Comparison of ENCODE assay signal across 21 mouse cellular contexts in the genomic region with DNA sequence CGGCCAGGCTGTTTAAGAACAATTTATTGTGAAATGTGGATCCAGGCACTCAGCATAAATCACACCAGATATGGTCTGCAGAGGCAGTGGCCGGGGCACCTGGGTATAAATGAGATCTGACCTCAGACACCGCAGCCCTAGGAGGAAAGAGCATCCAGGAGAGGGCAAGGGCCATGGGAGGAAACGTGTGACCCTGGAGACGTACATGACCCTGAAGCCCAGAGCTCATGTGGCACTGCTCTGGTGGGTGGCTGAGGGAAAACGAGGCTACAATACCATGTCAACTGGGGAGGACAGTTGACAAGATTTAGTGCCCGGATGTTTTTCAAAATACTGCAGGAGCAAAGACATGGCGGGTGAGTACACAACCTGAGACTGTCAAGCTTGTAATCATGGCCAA.
DNase-seq lines count a peak whose midpoint lies in the region; ATAC-seq lines count a peak whose summit lies in the region.
"Had no signal": no experiment of that assay in that cellular context is flagged by ENCODE, and none has a peak within 500 bp of the region (broad histone marks: within the 10 kb centered on the region; RNA-seq: fewer than 3 reads in every experiment).

No protein-coding gene starts in this region.

- H3K9ac ChIP-seq in kidney, embryonic 14.5 days (ENCODE audit: low read depth, low read length), result no peak overlapping the region
- no peak overlapping the region for H3K9ac ChIP-seq in kidney, embryonic 16.5 days (replicated peaks; ENCODE audit: low read length)
- H3K9ac ChIP-seq: embryonic facial prominence, embryonic 13.5 days; embryonic facial prominence, embryonic 15.5 days; forebrain, embryonic 12.5 days had no signal

- ATAC-seq in kidney, embryonic 14.5 days (ENCODE audit: low FRiP score, low TSS enrichment), result peak; percentile 67
- ATAC-seq in kidney, embryonic 16.5 days (ENCODE audit: low FRiP score, low TSS enrichment), result peak; percentile 55
- ATAC-seq: forebrain, embryonic 14.5 days; forebrain, embryonic 16.5 days had no signal

- no peak overlapping the region for H3K27ac ChIP-seq in kidney, embryonic 14.5 days (ENCODE audit: low read depth, low read length)
- H3K27ac ChIP-seq in kidney, embryonic 16.5 days (ENCODE audit: low read length), result no peak overlapping the region
- H3K27ac ChIP-seq: embryonic facial prominence, embryonic 13.5 days; embryonic facial prominence, embryonic 15.5 days; forebrain, embryonic 10.5 days; forebrain, embryonic 12.5 days had no signal

- DNase-seq in kidney, postnatal 36 days, result no peak
- no peak for DNase-seq in kidney, postnatal 4 days
- DNase-seq: adrenal gland, adult 2 months; adrenal gland, postnatal 10 days; adrenal gland, postnatal 25 days; cerebellum, adult 11 months; cerebellum, adult 18-20 months; cerebellum, adult 8-10 months; cerebellum, adult 9-11 months; cerebellum, postnatal 14 days; cerebellum, postnatal 36 days; embryo, embryonic 11 days had no signal

- no peak overlapping the region for H3K4me2 ChIP-seq in kidney, embryonic 14.5 days (replicated peaks; ENCODE audit: low read depth, low read length)
- H3K4me2 ChIP-seq in kidney, embryonic 16.5 days (replicated peaks; ENCODE audit: low read depth, low read length), result no peak overlapping the region
- H3K4me2 ChIP-seq: embryonic facial prominence, embryonic 13.5 days; embryonic facial prominence, embryonic 15.5 days; forebrain, embryonic 12.5 days had no signal

- H3K9me3 ChIP-seq in kidney, embryonic 14.5 days (ENCODE audit: control insufficient read depth, low read length), result 0 out of 2 replicates have a peak, but pooled peaks cover 4% of the 10 kb centered on the region
- H3K9me3 ChIP-seq in kidney, embryonic 16.5 days (ENCODE audit: low read length), result peaks cover 11% of the 10 kb centered on the region
- H3K9me3 ChIP-seq: embryonic facial prominence, embryonic 13.5 days; embryonic facial prominence, embryonic 15.5 days; forebrain, embryonic 10.5 days; forebrain, embryonic 12.5 days had no signal

- no peaks in the 10 kb centered on the region for H3K36me3 ChIP-seq in kidney, embryonic 14.5 days (ENCODE audit: control insufficient read depth, insufficient read depth, low read length)
- H3K36me3 ChIP-seq in kidney, embryonic 16.5 days (ENCODE audit: insufficient read depth, low read length), result no peaks in the 10 kb centered on the region
- H3K36me3 ChIP-seq: embryonic facial prominence, embryonic 13.5 days; embryonic facial prominence, embryonic 15.5 days; forebrain, embryonic 10.5 days; forebrain, embryonic 12.5 days had no signal

- no peaks in the 10 kb centered on the region for H3K27me3 ChIP-seq in kidney, embryonic 14.5 days (ENCODE audit: control insufficient read depth, insufficient read depth, low read length)
- H3K27me3 ChIP-seq in kidney, embryonic 16.5 days (ENCODE audit: insufficient read depth, low read length), result no peaks in the 10 kb centered on the region
- H3K27me3 ChIP-seq: embryonic facial prominence, embryonic 13.5 days; embryonic facial prominence, embryonic 15.5 days; forebrain, embryonic 12.5 days had no signal

- WGBS in kidney, embryonic 14.5 days, result 20% methylated on average over 8 of the region's 8 CpGs
- 28% methylated on average over 8 of the region's 8 CpGs for WGBS in kidney, embryonic 16.5 days

- no peak overlapping the region for H3K4me3 ChIP-seq in kidney, embryonic 14.5 days (ENCODE audit: low read length)
- H3K4me3 ChIP-seq in kidney, embryonic 16.5 days (ENCODE audit: low read length), result no peak overlapping the region
- H3K4me3 ChIP-seq: embryonic facial prominence, embryonic 13.5 days; embryonic facial prominence, embryonic 15.5 days; erythroblast, embryonic 14.5 days; forebrain, embryonic 10.5 days; forebrain, embryonic 12.5 days had no signal

- no peaks in the 10 kb centered on the region for H3K4me1 ChIP-seq in kidney, embryonic 14.5 days (ENCODE audit: control insufficient read depth, insufficient read depth, low read length)
- no peaks in the 10 kb centered on the region for H3K4me1 ChIP-seq in kidney, embryonic 16.5 days (ENCODE audit: insufficient read depth, low read length)
- H3K4me1 ChIP-seq: embryonic facial prominence, embryonic 13.5 days; forebrain, embryonic 10.5 days; forebrain, embryonic 12.5 days had no signal
